Mouse (Mus musculus): Measurements from ENCODE around the gene Dcx. TPM values are rescaled to one million over a fixed set of nuclear protein-coding genes. Genes with fewer than 3 reads are reported as not detected.

The Dcx gene
- polyA plus RNA-seq, 1 experiment = not detected

DNA sequence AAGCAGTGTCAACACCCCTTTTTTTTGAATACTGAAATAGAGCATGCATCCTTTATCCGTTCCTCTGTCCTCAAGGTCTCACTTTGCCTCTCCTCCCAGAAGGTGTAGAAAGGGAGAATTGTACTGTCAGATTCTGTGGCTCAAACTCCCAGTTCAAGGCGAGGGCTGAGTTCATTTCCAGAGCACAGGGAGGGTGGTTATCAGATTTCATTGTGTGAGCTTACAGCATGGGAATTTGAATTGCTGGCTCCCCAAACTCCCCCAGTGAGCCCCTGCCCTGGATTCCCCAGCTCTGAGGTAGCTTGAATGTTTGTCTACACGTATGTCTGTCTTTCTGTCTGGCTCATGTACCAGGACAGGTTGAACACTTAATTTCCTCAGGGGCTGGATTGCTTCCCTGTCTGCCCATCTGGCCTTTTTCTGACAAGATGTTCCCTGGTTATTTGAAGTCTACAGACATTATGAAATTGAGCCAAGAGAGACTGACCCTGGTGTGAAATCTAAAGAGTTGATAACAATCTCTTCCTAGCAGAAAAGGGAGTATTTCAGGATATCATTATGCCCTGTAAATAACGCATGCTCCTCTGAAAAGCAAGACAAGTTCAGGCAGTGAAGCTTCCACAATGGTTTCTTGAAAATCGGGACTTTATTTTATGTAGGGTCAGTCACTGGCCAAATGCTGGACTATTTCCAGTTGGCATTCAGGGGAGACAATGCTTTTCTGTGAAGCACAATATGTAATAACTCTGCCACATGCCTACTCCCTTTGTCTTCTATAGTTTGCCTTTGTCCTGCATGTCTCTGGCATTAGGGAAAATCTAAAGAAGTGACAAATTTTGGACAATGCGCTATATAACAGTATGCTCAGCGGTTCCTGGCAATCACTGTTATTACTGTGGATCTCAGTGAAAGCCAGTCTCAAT, 35.5 kb downstream of the Dcx start:
- no peak overlapping the region for H3K4me3 ChIP-seq (replicated peaks; ENCODE audit: extremely low read depth, low read depth, low read length)
- TF ChIP-seq CTCF (IDR thresholded peaks at IDR 0.05; ENCODE audit: insufficient read depth, low read length) (no peak), POLR2A (IDR thresholded peaks at IDR 0.05; ENCODE audit: borderline replicate concordance, extremely low read depth, low read depth, low read length) (no peak)
- DNase-seq = no peak
- no peaks in the 10 kb centered on the region for H3K4me1 ChIP-seq (ENCODE audit: control insufficient read depth, insufficient read depth, low read length)
- WGBS = 67% methylated on average over 7 of the region's 7 CpGs

DNA sequence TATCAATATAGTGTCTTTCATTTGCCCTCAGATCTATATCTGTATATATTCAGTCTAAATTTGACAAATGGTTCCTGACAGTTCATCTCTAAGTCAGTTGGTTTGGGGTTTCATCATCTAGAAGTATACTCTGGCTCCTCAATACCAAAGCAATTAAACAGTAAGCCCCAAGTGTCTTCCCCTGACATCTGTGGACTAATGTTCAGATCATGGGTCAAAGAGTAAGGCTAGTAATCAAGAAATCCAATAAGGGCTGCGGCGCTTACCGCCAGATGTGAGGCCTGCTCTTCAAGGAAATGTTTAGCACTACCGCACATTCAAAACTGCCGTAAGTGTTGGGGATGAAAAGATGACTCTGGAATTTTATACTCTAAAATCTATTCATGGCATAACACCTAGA, 36.2 kb downstream of the Dcx start:
- TF ChIP-seq CTCF (IDR thresholded peaks at IDR 0.05; ENCODE audit: insufficient read depth, low read length) (no peak), POLR2A (IDR thresholded peaks at IDR 0.05; ENCODE audit: borderline replicate concordance, extremely low read depth, low read depth, low read length) (no peak)
- H3K4me3 ChIP-seq (replicated peaks; ENCODE audit: extremely low read depth, low read depth, low read length) = no peak overlapping the region
- 93% methylated on average over 5 of the region's 5 CpGs for WGBS
- no peaks in the 10 kb centered on the region for H3K4me1 ChIP-seq (ENCODE audit: control insufficient read depth, insufficient read depth, low read length)
- no peak for DNase-seq

DNA sequence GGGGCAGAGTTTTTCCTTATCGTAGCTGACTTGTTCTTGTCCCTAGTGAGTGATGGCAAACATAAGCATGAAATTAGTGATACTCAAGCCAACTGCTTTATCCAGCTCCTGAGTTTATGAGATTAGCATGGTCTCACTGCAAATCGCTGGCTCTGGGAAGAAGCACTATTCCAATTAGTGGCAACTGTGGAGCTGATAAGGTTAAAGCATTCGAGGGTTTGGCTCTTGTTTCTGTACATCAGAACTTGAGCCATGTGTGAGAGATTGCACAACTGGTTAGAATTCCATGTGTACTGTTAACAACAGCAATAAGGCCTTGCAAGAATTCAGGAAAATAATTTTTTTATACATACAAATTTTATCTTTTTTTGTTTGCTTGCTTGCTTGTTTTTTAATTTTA, 39.9 kb downstream of the Dcx start:
- TF ChIP-seq CTCF (IDR thresholded peaks at IDR 0.05; ENCODE audit: insufficient read depth, low read length) = no peak
- no peak for TF ChIP-seq POLR2A (IDR thresholded peaks at IDR 0.05; ENCODE audit: borderline replicate concordance, extremely low read depth, low read depth, low read length)
- no peak for DNase-seq
- WGBS = 48% methylated on average over 3 of the region's 3 CpGs

DNA sequence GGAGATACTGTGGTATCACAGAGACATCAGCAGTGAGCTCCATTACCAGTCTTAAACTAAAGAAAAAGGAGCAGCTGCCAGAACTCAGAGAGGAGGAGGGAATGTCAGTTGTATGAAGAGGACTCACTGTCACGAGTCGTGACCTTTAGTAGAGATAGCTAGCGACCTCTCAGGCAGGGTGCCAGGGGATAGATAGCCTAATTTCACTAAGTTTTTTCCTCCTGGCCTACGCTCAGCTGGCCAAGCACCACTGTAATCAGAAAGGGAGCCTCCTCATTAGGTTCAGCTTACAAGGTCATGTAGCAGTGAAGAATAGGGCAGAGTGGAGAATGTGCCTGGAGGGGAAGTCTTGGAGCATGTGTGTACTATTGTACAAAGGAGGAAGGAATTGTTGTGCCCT, 47.3 kb downstream of the Dcx start:
- TF ChIP-seq CTCF (IDR thresholded peaks at IDR 0.05; ENCODE audit: insufficient read depth, low read length) (no peak), POLR2A (IDR thresholded peaks at IDR 0.05; ENCODE audit: borderline replicate concordance, extremely low read depth, low read depth, low read length) (no peak)
- DNase-seq = no peak
- WGBS = 49% methylated on average over 4 of the region's 4 CpGs
- H3K4me1 ChIP-seq (ENCODE audit: control insufficient read depth, insufficient read depth, low read length) = no peaks in the 10 kb centered on the region
- H3K4me3 ChIP-seq (replicated peaks; ENCODE audit: extremely low read depth, low read depth, low read length) = no peak overlapping the region

More for the DNA sequence above, 39.9 kb downstream of the Dcx start:
- Histone ChIP-seq H3K4me3 (replicated peaks; ENCODE audit: extremely low read depth, low read depth, low read length) (no peak overlapping the region), H3K4me1 (ENCODE audit: control insufficient read depth, insufficient read depth, low read length) (no peaks in the 10 kb centered on the region)

DNA sequence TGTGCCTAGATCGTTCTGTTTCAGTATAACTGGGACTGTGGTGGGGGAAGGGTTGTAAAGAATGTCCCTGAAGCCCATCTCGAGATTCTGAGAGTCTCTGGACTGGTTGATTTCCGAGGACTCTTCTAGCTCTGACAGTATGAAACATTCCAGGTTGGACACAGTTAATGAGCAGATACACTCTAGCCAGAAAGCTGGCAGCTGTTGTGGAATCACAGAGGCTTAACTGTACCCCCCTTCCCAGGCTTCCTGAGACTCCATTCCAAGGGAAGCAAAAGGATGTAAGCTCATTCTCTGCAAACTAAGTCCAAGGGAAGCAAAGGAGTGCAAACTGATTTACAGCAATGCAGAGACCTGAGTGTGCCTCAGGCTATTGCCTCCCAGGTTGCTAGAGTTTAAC, 48.2 kb downstream of the Dcx start:
- H3K4me1 ChIP-seq (ENCODE audit: control insufficient read depth, insufficient read depth, low read length) = no peaks in the 10 kb centered on the region
- no peak for DNase-seq
- WGBS = 26% methylated on average over 3 of the region's 3 CpGs
- H3K4me3 ChIP-seq (replicated peaks; ENCODE audit: extremely low read depth, low read depth, low read length) = no peak overlapping the region
- no peak for TF ChIP-seq POLR2A (IDR thresholded peaks at IDR 0.05; ENCODE audit: borderline replicate concordance, extremely low read depth, low read depth, low read length)
- TF ChIP-seq CTCF (IDR thresholded peaks at IDR 0.05; ENCODE audit: insufficient read depth, low read length) = no peak

DNA sequence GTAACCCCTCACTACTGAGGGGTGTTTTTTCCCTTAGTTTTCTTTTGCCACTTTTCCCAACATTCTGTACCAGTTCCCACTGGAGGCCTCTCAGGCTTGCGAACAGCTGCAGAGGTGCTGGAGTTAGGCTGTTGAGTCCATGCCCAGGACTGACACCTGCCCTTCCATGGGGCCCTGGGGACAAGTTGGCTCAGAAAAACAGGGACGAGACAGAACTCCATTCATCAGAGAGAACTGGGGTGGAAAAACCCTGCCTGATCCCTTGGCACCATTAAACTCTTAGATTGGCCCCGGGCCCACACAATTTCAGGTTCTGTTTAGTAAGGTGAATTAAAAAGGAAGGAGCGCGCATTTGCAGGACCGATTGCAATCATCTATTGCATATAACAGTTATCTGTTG, 48.8 kb downstream of the Dcx start:
- no peak overlapping the region for H3K4me3 ChIP-seq (replicated peaks; ENCODE audit: extremely low read depth, low read depth, low read length)
- 83% methylated on average over 6 of the region's 6 CpGs for WGBS
- no peak for DNase-seq
- no peaks in the 10 kb centered on the region for H3K4me1 ChIP-seq (ENCODE audit: control insufficient read depth, insufficient read depth, low read length)
- TF ChIP-seq POLR2A (IDR thresholded peaks at IDR 0.05; ENCODE audit: borderline replicate concordance, extremely low read depth, low read depth, low read length) (no peak), CTCF (IDR thresholded peaks at IDR 0.05; ENCODE audit: insufficient read depth, low read length) (no peak)

DNA sequence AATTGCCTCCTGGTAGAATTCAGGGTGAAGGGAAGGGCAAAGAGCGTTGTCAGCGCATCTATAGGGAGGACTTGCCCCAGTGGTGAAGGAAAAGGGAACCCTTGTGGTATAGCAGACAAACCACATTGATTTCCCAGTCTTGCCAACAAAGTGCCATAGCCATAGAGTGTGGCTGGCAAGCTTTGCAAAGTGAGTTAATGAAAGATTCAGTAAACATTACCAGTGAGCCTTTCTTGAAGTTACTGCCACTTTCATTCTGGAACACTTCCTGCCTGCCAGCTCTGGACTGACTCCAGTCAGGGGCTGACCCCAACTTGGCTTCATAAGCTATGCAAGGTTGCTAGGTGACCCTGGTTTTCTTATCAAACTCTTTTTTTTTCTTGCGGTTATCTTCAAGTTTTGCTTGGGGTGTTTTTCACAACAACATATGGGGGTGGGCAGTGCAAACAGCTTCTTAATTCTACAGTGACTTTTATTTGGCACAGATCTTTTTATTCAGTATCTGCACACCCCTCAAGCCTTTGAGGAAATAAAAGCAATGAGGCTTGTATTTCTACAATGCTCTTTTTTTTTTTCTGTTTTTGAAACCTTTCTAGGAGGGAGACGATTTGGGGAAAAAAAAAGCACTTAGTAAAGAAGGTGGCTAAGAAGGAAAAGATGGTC, 51.2 kb downstream of the Dcx start:
- no peaks in the 10 kb centered on the region for H3K4me1 ChIP-seq (ENCODE audit: control insufficient read depth, insufficient read depth, low read length)
- H3K4me3 ChIP-seq (replicated peaks; ENCODE audit: extremely low read depth, low read depth, low read length) = no peak overlapping the region
- TF ChIP-seq POLR2A (IDR thresholded peaks at IDR 0.05; ENCODE audit: borderline replicate concordance, extremely low read depth, low read depth, low read length) = no peak
- no peak for TF ChIP-seq CTCF (IDR thresholded peaks at IDR 0.05; ENCODE audit: insufficient read depth, low read length)
- WGBS = 65% methylated on average over 4 of the region's 4 CpGs
- DNase-seq = no peak

DNA sequence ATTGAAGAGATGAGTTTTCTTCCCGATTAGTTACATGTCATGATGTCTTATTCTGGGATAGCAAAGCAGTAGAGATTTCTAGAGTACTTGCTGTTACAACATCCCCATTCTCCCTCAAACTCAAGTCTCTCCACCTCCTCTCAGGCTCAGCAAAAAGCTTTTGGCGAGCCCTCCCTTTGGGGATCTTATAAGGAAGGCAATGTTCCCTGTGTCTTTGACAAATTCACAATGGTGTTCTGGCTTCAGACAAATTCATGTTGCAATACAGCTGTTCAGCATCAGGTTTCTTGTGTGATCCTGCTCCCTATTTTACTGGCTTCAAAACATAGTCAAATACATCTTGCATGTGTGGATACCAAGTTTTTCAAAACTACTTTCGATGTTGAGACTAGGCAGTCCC, 53.5 kb downstream of the Dcx start:
- Histone ChIP-seq H3K4me1 (ENCODE audit: control insufficient read depth, insufficient read depth, low read length) (no peaks in the 10 kb centered on the region), H3K4me3 (replicated peaks; ENCODE audit: extremely low read depth, low read depth, low read length) (no peak overlapping the region)
- DNase-seq = no peak
- TF ChIP-seq CTCF (IDR thresholded peaks at IDR 0.05; ENCODE audit: insufficient read depth, low read length) = no peak
- TF ChIP-seq POLR2A (IDR thresholded peaks at IDR 0.05; ENCODE audit: borderline replicate concordance, extremely low read depth, low read depth, low read length) = no peak
- WGBS = 73% methylated on average over 3 of the region's 3 CpGs

DNA sequence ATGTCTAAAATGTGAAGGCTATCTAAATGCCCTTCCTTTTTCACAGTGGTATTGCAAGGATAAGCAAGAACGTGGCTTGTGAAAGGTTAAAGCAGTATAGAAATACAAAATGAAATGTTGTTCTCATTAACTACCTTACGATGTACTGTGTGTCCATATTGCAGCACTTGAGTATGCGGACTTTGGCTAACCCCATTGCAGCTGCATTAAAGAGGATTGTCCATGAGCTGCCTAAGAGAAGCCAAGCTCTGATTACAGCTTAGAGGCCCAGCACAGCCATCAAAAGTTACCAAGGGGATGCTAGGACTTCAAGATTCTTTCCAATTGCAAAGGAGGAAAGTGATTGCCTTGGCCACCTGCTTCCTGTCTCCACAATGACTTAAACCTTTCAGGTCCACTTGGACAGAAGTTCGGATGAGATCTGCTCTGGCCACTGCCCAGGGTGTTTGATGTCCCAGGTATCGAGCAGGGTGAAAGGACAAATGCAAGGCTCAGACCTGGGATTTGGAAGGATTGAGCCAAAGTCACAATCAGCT, 65.9 kb downstream of the Dcx start:
- no peaks in the 10 kb centered on the region for H3K4me1 ChIP-seq (ENCODE audit: control insufficient read depth, insufficient read depth, low read length)
- no peak for TF ChIP-seq POLR2A (IDR thresholded peaks at IDR 0.05; ENCODE audit: borderline replicate concordance, extremely low read depth, low read depth, low read length)
- TF ChIP-seq CTCF (IDR thresholded peaks at IDR 0.05; ENCODE audit: insufficient read depth, low read length) = no peak
- no peak for DNase-seq
- H3K4me3 ChIP-seq (replicated peaks; ENCODE audit: extremely low read depth, low read depth, low read length) = no peak overlapping the region
- 78% methylated on average over 5 of the region's 5 CpGs for WGBS

Data from lung, adult 2 months (tissue).